Mouse (Mus musculus) T-helper 1 cell (primary cell): ENCODE results near the gene Gm8297.
"Not testable (repeated sequence)": the region's sequence is repeated elsewhere in the genome, so short reads cannot be mapped to it uniquely, and the experiment has no call there.

ENCODE experiments used
- in situ Hi-C: fragments of 300-600 bp; cut with MboI, MseI; formaldehyde crosslinking; loops from one replicate; pipeline ENCODE4 v1.15.1; 2025; ENCODE audit warnings: high pct_unique_total_duplicates

Gm8297 gene

GRCm38 (mm10) chr14:4983635-4984034 is at the start of gene Gm8297:
Gm8297 (plus strand) TSS chr14:4983935.
- in situ Hi-C loops = loop anchor here (10.0 kb wide), 1 partner anchor 349 kb away; the partner anchor contains the start of gene Gm8159

- in situ Hi-C loops = not testable (repeated sequence)
Measured at GRCm38 (mm10) chr14:5015591-5015990, 31.9 kb downstream of the Gm8297 start, which contains the start of gene Gm3298. Gm3298 (plus strand) TSS chr14:5015891.
